Mouse (Mus musculus) intestine, embryonic 16.5 days (tissue): ENCODE results near the gene Tulp4. TPM values are rescaled to one million over a fixed set of nuclear protein-coding genes. Genes with fewer than 3 reads are reported as not detected.
A peak's percentile ranks its signal among the peaks of the same experiment; 100 is the strongest.
"Not testable (repeated sequence)": the region's sequence is repeated elsewhere in the genome, so short reads cannot be mapped to it uniquely, and the experiment has no call there.

Experiments used
- ATAC-seq: fragments of 200-750 bp; cut with Nextera tagmentation; 2 replicates; pipeline ENCODE4 v1.8.0; 2017; ENCODE audit warnings: moderate TSS enrichment, moderate library complexity
- H3K27ac ChIP-seq: fragments of 300-500 bp; sonication (generic); 2 replicates; pipeline ENCODE4 v1.5.1; 2014; ENCODE audit warnings: mild to moderate bottlenecking, low read length
- H3K27me3 ChIP-seq: fragments of 300-500 bp; sonication (generic); replicated peaks from 2 replicates; pipeline ENCODE4 v1.6.1; 2014; ENCODE audit warnings: low read length, control low read depth, mixed read lengths; ENCODE audit not compliant: control insufficient read depth, insufficient read depth
- H3K36me3 ChIP-seq: fragments of 300-500 bp; sonication (generic); 2 replicates; pipeline ENCODE4 v1.6.1; 2014; ENCODE audit warnings: low read length, control low read depth; ENCODE audit not compliant: control insufficient read depth, insufficient read depth
- H3K4me1 ChIP-seq: fragments of 300-500 bp; sonication (generic); 2 replicates; pipeline ENCODE4 v1.6.1; 2014; ENCODE audit warnings: low read length, control low read depth, mixed read lengths; ENCODE audit not compliant: control insufficient read depth, insufficient read depth
- H3K4me2 ChIP-seq: fragments of 300-500 bp; sonication (generic); 2 replicates; pipeline ENCODE4 v1.6.1; 2014; ENCODE audit warnings: low read depth, low read length, control low read depth
- H3K4me3 ChIP-seq: fragments of 300-500 bp; sonication (generic); 2 replicates; pipeline ENCODE4 v1.5.1; 2014; ENCODE audit warnings: mild to moderate bottlenecking, low read length
- H3K9ac ChIP-seq: fragments of 300-500 bp; sonication (generic); 2 replicates; pipeline ENCODE4 v1.6.1; 2014; ENCODE audit warnings: low read depth, low read length
- H3K9me3 ChIP-seq: fragments of 300-500 bp; sonication (generic); 2 replicates; pipeline ENCODE4 v1.6.1; 2016; ENCODE audit warnings: low read length, control low read depth; ENCODE audit not compliant: control insufficient read depth
- WGBS: fragments of 180-500 bp; shearing (Covaris S2); extraction: QIAGEN DNeasy Blood & Tissue Kit; methylation state at CpG from one replicate; pipeline ENCODE4 v1.1.7; 2014; 5-methylcytosine and 5-hydroxymethylcytosine counted together
- polyA plus RNA-seq: library from polyadenylated mRNA; unstranded; fragments of >200 nt; fragmentation: Nextera tagmentation; extraction: Ambion mirVana; gene quantifications from 2 replicates; pipeline ENCODE4 v1.2.1, GENCODE M21; 2015

The Tulp4 gene
- polyA plus RNA-seq, 1 experiment from 2014 or later = 79.1 TPM

DNA sequence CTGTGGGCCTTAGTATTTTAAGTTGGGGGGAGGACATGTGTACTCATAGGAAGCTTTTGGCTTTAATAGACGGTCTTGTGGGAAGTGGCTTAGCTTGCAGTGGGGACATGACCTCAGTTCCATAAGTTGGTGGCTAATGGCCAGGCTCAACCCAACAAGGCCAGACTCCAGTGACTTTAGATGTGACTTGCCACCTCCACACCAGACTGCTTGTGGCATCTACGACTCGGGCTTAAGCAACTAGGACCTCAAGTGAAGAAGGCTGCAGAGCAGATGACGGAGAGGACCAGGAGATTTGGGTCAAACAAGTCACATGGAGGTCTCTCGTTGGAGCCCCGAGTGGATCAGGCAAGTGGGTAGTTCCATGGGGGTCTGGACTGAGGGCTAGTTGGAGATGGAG is 168.5 kb downstream of the Tulp4 start:
- not testable (repeated sequence) for H3K27me3 ChIP-seq, H3K36me3 ChIP-seq, H3K4me3 ChIP-seq, H3K4me1 ChIP-seq, H3K27ac ChIP-seq, ATAC-seq, H3K9ac ChIP-seq, H3K4me2 ChIP-seq, H3K9me3 ChIP-seq
- 94% methylated on average over 4 of the region's 6 CpGs for WGBS

DNA sequence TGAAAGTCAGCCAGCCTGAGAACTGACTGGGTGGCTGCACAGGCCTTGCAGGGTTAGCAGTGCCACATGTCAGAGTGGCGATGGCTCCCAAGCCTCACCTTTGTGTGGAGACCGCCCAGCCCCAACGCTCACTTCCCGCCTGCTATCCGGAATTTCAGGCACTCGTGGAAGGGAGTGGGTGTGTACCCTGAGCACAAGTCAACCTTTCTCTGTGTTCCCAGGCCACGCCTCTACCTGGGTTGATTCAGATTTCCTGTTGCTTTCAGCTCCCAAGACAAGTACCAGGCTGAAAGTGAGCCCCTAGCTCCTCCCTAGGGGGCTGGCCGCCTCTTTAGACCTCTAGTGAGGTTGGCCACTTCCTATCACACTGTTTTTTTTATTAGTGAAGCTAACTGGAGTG is 173.0 kb downstream of the Tulp4 start:
- not testable (repeated sequence) for H3K9me3 ChIP-seq, H3K36me3 ChIP-seq, H3K27me3 ChIP-seq, H3K4me3 ChIP-seq, H3K4me1 ChIP-seq, H3K27ac ChIP-seq, H3K9ac ChIP-seq, H3K4me2 ChIP-seq
- ATAC-seq = peak; percentile 87
- 57% methylated on average over 8 of the region's 8 CpGs for WGBS

DNA sequence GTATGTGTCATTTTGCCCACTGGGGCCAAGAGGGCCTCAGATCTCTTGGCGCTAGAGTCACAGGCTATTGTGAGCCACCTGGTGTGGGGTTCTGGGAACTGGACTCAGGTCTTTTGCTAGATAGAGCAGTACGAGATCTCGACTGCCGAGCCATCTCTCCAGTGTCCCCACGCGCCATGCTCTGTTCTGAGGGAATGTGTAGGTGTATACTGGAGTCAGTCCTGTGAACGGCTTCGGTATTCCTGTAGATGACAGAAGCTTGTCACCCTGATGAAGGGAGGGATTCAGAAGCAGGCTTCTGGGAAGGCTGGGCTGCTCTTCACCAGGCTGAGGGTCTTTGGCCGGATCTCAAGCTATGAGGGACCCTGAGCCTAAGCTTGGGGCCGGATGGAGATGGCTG is 173.5 kb downstream of the Tulp4 start:
- H3K4me3 ChIP-seq, H3K4me2 ChIP-seq, ATAC-seq, H3K9ac ChIP-seq, H3K36me3 ChIP-seq, H3K27ac ChIP-seq, H3K4me1 ChIP-seq, H3K27me3 ChIP-seq, H3K9me3 ChIP-seq: not testable (repeated sequence)
- WGBS = 95% methylated on average over 8 of the region's 10 CpGs

DNA sequence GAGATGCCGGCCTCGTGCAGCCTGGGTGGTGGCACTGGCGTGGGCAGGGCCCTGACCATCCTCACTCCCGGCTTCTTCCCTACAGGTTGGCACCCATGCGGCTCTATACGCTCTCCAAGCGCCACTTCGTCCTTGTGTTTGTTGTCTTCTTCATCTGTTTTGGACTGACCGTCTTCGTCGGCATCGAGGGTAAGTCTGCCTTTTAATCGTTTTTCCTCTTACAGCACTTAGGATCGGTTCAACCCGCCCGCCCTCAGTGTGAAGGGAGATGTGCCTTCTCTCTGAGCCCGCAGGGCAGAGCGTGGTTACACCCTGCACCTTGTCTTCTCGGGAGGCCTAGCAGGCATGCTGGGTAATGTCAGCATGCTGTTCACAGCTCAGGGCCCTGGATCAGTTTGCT is 174.3 kb downstream of the Tulp4 start:
- not testable (repeated sequence) for H3K4me1 ChIP-seq, H3K4me2 ChIP-seq, H3K27me3 ChIP-seq, ATAC-seq, H3K27ac ChIP-seq, H3K9me3 ChIP-seq, H3K4me3 ChIP-seq, H3K9ac ChIP-seq, H3K36me3 ChIP-seq
- WGBS = 90% methylated on average over 17 of the region's 19 CpGs

DNA sequence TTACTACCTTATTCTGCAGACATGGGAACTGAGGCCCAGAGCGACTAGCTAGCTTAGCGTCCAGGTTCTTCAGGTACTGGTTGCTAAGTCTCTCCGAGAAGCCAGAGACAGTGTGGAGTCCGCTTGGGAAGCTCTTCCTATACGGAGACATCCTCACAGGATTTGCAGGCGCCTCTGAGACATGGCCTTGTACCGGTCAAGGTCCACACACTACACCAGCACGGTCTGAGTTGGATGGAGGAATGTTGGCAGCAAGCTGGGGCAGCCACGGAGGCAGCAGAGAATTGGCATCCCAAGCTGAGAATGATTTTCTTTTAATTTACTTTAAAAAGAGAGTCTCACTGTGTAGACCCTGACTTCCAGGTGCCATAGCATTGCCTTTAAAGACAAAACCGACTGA is 176.9 kb downstream of the Tulp4 start:
- H3K4me2 ChIP-seq, H3K4me3 ChIP-seq, H3K9ac ChIP-seq, H3K4me1 ChIP-seq, H3K9me3 ChIP-seq, H3K27me3 ChIP-seq, H3K36me3 ChIP-seq, H3K27ac ChIP-seq: not testable (repeated sequence)
- 96% methylated on average over 8 of the region's 10 CpGs for WGBS
- peak; percentile 51; the same call in 1 of the 2 replicates for ATAC-seq

DNA sequence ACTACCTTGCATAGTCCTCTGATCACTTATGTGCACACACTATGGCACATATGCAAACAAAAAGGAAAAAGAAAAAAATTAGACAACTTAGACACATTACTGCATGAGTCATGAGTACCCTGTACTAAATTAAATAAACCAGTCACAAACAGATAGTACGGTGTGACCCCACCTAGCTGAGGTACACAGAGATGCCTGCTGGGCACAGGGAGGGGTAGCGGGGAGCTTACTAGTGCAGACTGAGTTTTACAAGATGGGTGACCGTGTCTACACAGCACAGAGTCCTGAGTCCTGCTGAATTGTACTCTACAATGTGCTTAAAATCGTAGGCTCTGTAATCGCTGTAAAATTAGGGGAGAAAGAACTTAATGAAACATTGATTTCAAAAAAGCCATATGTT is 179.9 kb downstream of the Tulp4 start:
- H3K4me3 ChIP-seq, H3K9me3 ChIP-seq, ATAC-seq, H3K9ac ChIP-seq, H3K27me3 ChIP-seq, H3K4me1 ChIP-seq, H3K36me3 ChIP-seq, H3K27ac ChIP-seq, H3K4me2 ChIP-seq: not testable (repeated sequence)
- 96% methylated on average over 5 of the region's 5 CpGs for WGBS

DNA sequence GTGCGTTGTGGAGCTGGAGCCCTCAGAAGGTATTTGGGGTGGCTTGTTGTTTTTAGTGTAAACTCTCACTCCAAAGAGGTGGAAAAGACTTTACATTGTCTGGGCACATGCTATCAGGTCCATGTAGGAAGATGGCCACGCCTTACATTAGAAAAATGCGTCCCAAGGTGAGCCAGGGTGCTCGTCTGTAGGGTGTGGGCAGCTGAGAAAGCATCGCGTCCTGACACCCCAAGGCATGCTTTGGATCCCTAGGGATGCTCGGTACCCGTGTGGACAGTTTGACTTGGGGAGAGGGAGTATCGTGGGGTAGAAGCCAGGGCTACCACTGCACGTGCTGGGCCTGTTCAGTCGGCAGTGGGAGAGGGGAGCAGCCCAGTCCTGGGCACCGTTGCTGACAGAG is 182.8 kb downstream of the Tulp4 start:
- not testable (repeated sequence) for H3K27me3 ChIP-seq, H3K27ac ChIP-seq, H3K4me1 ChIP-seq, ATAC-seq, H3K4me3 ChIP-seq, H3K4me2 ChIP-seq, H3K9ac ChIP-seq, H3K36me3 ChIP-seq, H3K9me3 ChIP-seq
- 92% methylated on average over 9 of the region's 12 CpGs for WGBS

DNA sequence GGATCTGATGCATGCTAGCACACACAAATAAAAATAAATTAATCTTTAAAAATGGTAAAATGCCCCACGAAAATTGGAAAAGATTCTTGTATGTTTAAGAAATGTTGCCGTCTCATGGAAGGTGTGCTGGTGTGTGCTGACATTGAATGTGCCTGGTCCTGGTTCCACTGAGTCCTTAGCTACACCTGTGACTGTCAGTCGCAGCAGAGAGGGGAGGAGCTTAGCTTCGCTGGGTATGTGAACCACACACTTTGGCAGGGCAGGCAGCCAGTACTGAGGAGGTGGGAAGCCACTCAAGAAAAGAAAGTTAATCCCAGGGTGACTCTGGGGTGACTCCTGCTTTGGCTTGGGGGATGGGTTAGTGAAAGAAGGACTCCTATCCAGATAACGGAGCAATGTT is 187.6 kb downstream of the Tulp4 start:
- H3K27ac ChIP-seq, ATAC-seq, H3K4me1 ChIP-seq, H3K4me3 ChIP-seq, H3K27me3 ChIP-seq, H3K9me3 ChIP-seq, H3K4me2 ChIP-seq, H3K9ac ChIP-seq, H3K36me3 ChIP-seq: not testable (repeated sequence)
- no CpG with 5 or more reads among the region's 5 CpGs for WGBS

DNA sequence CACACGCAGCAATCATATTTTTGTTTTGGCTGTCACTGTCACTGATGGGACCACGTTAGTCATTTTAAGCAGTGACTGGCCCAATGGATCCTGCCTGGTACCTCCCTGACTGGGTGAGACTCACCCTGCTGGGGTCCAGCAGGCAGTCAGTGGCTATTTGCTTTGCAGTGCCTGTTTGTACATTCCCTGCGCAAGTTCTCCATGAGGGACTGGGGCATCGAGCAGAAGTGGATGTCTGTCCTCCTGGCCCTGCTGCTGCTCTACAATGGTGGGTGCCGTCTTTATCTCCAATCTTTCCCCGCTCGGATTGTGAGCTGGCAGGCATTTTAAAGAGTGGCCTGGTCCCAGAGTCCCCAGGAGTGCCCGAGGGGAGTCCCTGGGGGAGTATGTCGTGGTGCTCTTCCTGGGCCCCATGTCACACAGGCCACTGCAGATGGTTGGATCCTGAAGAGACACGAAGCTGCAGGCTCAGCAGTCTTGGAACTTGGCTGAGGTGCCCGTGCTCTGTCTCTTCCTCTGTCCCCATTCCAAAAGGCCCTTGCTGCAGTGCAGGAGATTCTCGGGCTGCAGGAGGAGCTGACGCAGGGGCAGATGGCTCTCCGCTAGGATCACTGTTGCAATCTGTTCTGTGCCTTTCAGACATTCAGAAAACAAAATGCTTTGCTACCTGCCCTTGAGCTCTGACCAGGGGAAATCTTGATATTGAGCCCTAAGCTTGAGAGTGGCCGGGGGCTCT is 191.0 kb downstream of the Tulp4 start:
- not testable (repeated sequence) for H3K27me3 ChIP-seq, H3K9me3 ChIP-seq, H3K36me3 ChIP-seq, H3K27ac ChIP-seq, H3K4me2 ChIP-seq, H3K4me1 ChIP-seq, H3K9ac ChIP-seq, H3K4me3 ChIP-seq, ATAC-seq
- 93% methylated on average over 9 of the region's 15 CpGs for WGBS

DNA sequence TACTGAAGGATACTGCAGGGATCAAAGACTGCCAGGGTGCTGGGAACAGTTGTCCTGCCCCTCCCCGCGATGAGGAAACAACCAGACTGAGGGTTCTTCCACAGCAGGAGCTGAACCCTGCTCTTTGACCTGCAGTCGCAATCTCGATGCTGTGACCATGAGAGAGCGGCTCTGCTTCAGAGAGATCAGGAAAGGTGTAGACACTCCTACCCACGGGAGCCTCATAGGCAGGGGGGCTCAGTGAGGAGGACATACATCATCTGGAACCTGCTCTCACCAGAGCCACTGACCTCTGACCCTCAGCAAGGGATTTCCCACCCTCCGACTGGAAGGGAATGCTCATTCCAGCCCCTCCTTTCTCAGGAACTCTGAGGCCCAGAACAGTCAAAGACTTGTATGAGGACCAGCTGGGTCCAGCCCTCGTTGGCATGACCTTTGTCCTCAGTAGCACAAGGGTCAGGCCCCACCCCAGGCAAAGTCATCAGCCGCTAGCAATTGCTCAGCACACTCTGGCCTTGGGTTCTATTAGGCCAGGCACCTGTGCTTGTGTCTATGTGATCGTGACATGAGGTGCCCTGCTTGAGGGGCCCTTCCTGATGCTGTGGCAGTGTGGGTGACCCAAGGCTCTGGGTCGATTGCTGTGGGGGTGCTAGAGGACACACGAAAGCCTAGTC is 194.1 kb downstream of the Tulp4 start:
- not testable (repeated sequence) for H3K4me1 ChIP-seq, H3K36me3 ChIP-seq, H3K9me3 ChIP-seq, H3K27me3 ChIP-seq, H3K4me3 ChIP-seq, H3K27ac ChIP-seq, H3K4me2 ChIP-seq, H3K9ac ChIP-seq
- ATAC-seq = peak; percentile 95
- 44% methylated on average over 4 of the region's 12 CpGs for WGBS
